16 mouse cellular contexts compared by ENCODE assay signal in the genomic region with DNA sequence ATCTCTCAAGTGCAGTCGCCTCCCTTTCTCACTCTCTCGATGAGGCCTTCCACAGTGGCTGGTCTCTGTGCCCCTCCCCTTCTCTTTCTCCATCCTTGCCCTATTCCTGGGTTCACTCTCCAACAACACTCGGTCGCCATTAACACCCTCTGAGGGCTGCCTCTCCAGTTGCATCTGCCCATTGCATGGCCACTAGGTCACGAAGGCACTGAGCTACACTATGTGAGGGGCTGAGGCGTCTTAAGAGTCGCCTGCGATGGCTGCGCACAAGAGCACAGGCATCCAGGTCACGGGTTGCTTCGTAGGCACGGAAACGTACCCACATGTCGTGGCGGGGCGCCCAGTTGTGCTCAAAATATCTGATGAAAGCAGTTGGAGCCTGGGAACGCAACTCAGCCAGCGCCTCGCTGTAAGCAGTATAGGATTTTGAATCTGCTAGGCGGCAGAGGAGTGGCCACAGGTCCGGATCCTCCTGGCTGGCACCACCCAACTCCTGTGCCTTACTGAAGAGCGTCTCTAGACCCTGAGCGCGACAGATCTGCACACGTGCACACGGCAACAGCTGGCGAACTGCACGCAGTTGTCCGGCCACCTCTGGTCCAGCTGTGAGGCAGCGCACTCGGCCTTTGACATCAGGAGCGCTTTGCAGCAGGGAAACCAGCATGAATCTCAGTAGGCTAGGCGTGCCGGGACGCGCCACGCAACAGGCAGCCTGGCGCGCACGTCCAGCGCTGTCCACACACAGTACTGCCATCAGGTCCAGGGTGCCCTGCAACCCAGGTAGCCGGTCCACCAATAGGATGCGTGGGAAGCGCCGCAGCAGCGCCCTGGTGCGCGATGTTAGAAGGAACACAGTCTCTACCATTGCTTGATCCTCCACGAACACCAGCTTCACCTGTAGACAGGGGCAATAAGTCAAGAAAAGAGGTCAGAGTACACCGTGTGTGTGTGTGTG. TPM values are rescaled to one million over a fixed set of nuclear protein-coding genes. Genes with fewer than 3 reads are reported as not detected.
A peak's percentile ranks its signal among the peaks of the same experiment; 100 is the strongest.
DNase-seq lines count a peak whose midpoint lies in the region; ATAC-seq lines count a peak whose summit lies in the region.
"Had no signal": no experiment of that assay in that cellular context is flagged by ENCODE, and none has a peak within 500 bp of the region (broad histone marks: within the 10 kb centered on the region; RNA-seq: fewer than 3 reads in every experiment).

No protein-coding gene starts in this region.

- no peaks in the 10 kb centered on the region for H3K9me3 ChIP-seq in midbrain, embryonic 11.5 days (ENCODE audit: control insufficient read depth, low read length)
- no peaks in the 10 kb centered on the region for H3K9me3 ChIP-seq in midbrain, embryonic 14.5 days (ENCODE audit: control insufficient read depth, low read length)
- no peaks in the 10 kb centered on the region for H3K9me3 ChIP-seq in heart, embryonic 15.5 days (replicated peaks)
- no peaks in the 10 kb centered on the region for H3K9me3 ChIP-seq in midbrain, embryonic 16.5 days (replicated peaks; ENCODE audit: control insufficient read depth, low read length, poor library complexity, severe bottlenecking)
- H3K9me3 ChIP-seq: neural tube, embryonic 12.5 days had no signal

- peak; percentile 40; the same call in 1 of the 2 replicates for ATAC-seq in midbrain, embryonic 11.5 days (ENCODE audit: low FRiP score)
- ATAC-seq in midbrain, embryonic 14.5 days (ENCODE audit: low FRiP score, low TSS enrichment), result no peak; the same call in 1 of the 2 replicates
- no peak for ATAC-seq in heart, embryonic 15.5 days (replicated peaks; ENCODE audit: insufficient number of reproducible peaks, insufficient read depth, low FRiP score, low read depth)
- peak; percentile 58 for ATAC-seq in midbrain, embryonic 16.5 days
- ATAC-seq: CD4-positive, CD25-positive, alpha-beta regulatory T cell, adult 4 months had no signal

- WGBS in midbrain, embryonic 11.5 days, result 47% methylated on average over 50 of the region's 50 CpGs
- 45% methylated on average over 50 of the region's 50 CpGs for WGBS in midbrain, embryonic 14.5 days
- 43% methylated on average over 50 of the region's 50 CpGs for WGBS in heart, embryonic 15.5 days
- WGBS in midbrain, embryonic 16.5 days, result 52% methylated on average over 50 of the region's 50 CpGs

- H3K4me2 ChIP-seq in midbrain, embryonic 11.5 days, result no peak overlapping the region
- no peak overlapping the region for H3K4me2 ChIP-seq in midbrain, embryonic 14.5 days (ENCODE audit: low read length)
- H3K4me2 ChIP-seq in heart, embryonic 15.5 days, result peak overlapping the region; percentile 30; the same call in 1 of the 2 replicates
- no peak overlapping the region for H3K4me2 ChIP-seq in midbrain, embryonic 16.5 days (ENCODE audit: low read length)
- H3K4me2 ChIP-seq: neural tube, embryonic 12.5 days had no signal

- no peak overlapping the region for H3K9ac ChIP-seq in midbrain, embryonic 11.5 days (ENCODE audit: low read length)
- no peak overlapping the region for H3K9ac ChIP-seq in midbrain, embryonic 14.5 days (replicated peaks; ENCODE audit: low read length)
- H3K9ac ChIP-seq in heart, embryonic 15.5 days, result no peak overlapping the region
- no peak overlapping the region for H3K9ac ChIP-seq in midbrain, embryonic 16.5 days (ENCODE audit: low read depth, low read length)
- H3K9ac ChIP-seq: neural tube, embryonic 12.5 days had no signal

- H3K4me1 ChIP-seq in midbrain, embryonic 11.5 days (ENCODE audit: control insufficient read depth, insufficient read depth, low read length), result no peaks in the 10 kb centered on the region
- H3K4me1 ChIP-seq in midbrain, embryonic 14.5 days (ENCODE audit: control insufficient read depth, insufficient read depth, low read length), result no peaks in the 10 kb centered on the region
- no peaks in the 10 kb centered on the region for H3K4me1 ChIP-seq in heart, embryonic 15.5 days (replicated peaks)
- no peaks in the 10 kb centered on the region for H3K4me1 ChIP-seq in midbrain, embryonic 16.5 days (ENCODE audit: control insufficient read depth, insufficient read depth, low read length)
- H3K4me1 ChIP-seq: neural tube, embryonic 12.5 days had no signal

- H3K4me3 ChIP-seq in midbrain, embryonic 11.5 days (ENCODE audit: low read depth, low read length), result no peak overlapping the region
- H3K4me3 ChIP-seq in midbrain, embryonic 14.5 days (replicated peaks; ENCODE audit: low read depth, low read length), result no peak overlapping the region
- 0 out of 2 replicates have a peak overlapping the region, but pooled peaks have one; percentile 2 for H3K4me3 ChIP-seq in heart, embryonic 15.5 days
- no peak overlapping the region for H3K4me3 ChIP-seq in midbrain, embryonic 16.5 days (ENCODE audit: low read depth, low read length)
- H3K4me3 ChIP-seq: neural tube, embryonic 12.5 days had no signal

- H3K27ac ChIP-seq in midbrain, embryonic 11.5 days (ENCODE audit: low read depth, low read length), result no peak overlapping the region
- H3K27ac ChIP-seq in midbrain, embryonic 14.5 days (replicated peaks; ENCODE audit: low read depth, low read length), result no peak overlapping the region
- H3K27ac ChIP-seq in heart, embryonic 15.5 days, result no peak overlapping the region
- H3K27ac ChIP-seq in midbrain, embryonic 16.5 days (ENCODE audit: low read length), result no peak overlapping the region
- H3K27ac ChIP-seq: neural tube, embryonic 12.5 days had no signal

- peak; percentile 10 for DNase-seq in gastrocnemius, postnatal 10 days
- no peak for DNase-seq in gastrocnemius, postnatal 25 days
- DNase-seq in midbrain, embryonic 11.5 days (ENCODE audit: low spot score, missing footprints), result no peak
- no peak for DNase-seq in midbrain, embryonic 14.5 days
- no peak for DNase-seq in kidney, postnatal 36 days
- no peak for DNase-seq in cerebellum, adult 11 months
- DNase-seq: adrenal gland, adult 8-10 months; cerebellum, postnatal 36 days; lung, adult 2 months had no signal

- H3K36me3 ChIP-seq in midbrain, embryonic 11.5 days (ENCODE audit: control insufficient read depth, insufficient read depth, low read length), result no peaks in the 10 kb centered on the region
- H3K36me3 ChIP-seq in midbrain, embryonic 14.5 days (ENCODE audit: control insufficient read depth, insufficient read depth, low read length), result no peaks in the 10 kb centered on the region
- no peaks in the 10 kb centered on the region for H3K36me3 ChIP-seq in heart, embryonic 15.5 days
- peaks cover 7% of the 10 kb centered on the region; the same call in 1 of the 2 replicates for H3K36me3 ChIP-seq in midbrain, embryonic 16.5 days (ENCODE audit: control insufficient read depth, insufficient read depth, low read length)

- H3K27me3 ChIP-seq in midbrain, embryonic 11.5 days (ENCODE audit: control insufficient read depth, insufficient read depth, low read length), result no peaks in the 10 kb centered on the region
- H3K27me3 ChIP-seq in midbrain, embryonic 14.5 days (ENCODE audit: control insufficient read depth, insufficient read depth, low read length), result no peaks in the 10 kb centered on the region
- peaks cover 5% of the 10 kb centered on the region; the same call in 1 of the 2 replicates for H3K27me3 ChIP-seq in heart, embryonic 15.5 days
- no peaks in the 10 kb centered on the region for H3K27me3 ChIP-seq in midbrain, embryonic 16.5 days (ENCODE audit: control insufficient read depth, insufficient read depth, low read depth, low read length)
- H3K27me3 ChIP-seq: neural tube, embryonic 12.5 days had no signal

RNA-seq across cellular contexts. Expression of a gene that starts 16.1 kb away (rescaled TPM):
- 10 to 100 TPM in 1 of 2 experiments, 1 to 10 TPM in 1; 9.6 to 16.5 TPM for total RNA-seq in gastrocnemius, postnatal 10 days (2021)
- 1 to 10 TPM in 1 of 2 experiments, under 1 TPM in 1; 1.00 to 2.4 TPM for total RNA-seq in gastrocnemius, postnatal 25 days (2021)
- 136 and 137 TPM in 2 replicates for polyA plus RNA-seq in midbrain, embryonic 11.5 days (2014; fragmentation: Nextera tagmentation; extraction: Ambion mirVana)
- 32.3 and 37.4 TPM in 2 replicates for polyA plus RNA-seq in midbrain, embryonic 14.5 days (2014; fragmentation: Nextera tagmentation; extraction: Ambion mirVana)
- polyA plus RNA-seq in heart, embryonic 15.5 days (2015; fragmentation: Nextera tagmentation; extraction: Ambion mirVana), result 47.8 and 57.2 TPM in 2 replicates
- 31.7 and 33.6 TPM in 2 replicates for polyA plus RNA-seq in midbrain, embryonic 16.5 days (2015; fragmentation: Nextera tagmentation; extraction: Ambion mirVana)

RNA-seq across cellular contexts. Expression of a gene that starts 17.5 kb away (rescaled TPM):
- total RNA-seq in gastrocnemius, postnatal 10 days (2021), result 1 to 10 TPM; 5.4 to 7.0 TPM
- total RNA-seq in gastrocnemius, postnatal 25 days (2021), result 1 to 10 TPM; 7.6 to 8.0 TPM
- 8.9 and 9.2 TPM in 2 replicates for polyA plus RNA-seq in midbrain, embryonic 11.5 days (2014; fragmentation: Nextera tagmentation; extraction: Ambion mirVana)
- 5.4 and 7.0 TPM in 2 replicates for polyA plus RNA-seq in midbrain, embryonic 14.5 days (2014; fragmentation: Nextera tagmentation; extraction: Ambion mirVana)
- polyA plus RNA-seq in heart, embryonic 15.5 days (2015; fragmentation: Nextera tagmentation; extraction: Ambion mirVana), result 6.1 and 6.4 TPM in 2 replicates
- polyA plus RNA-seq in midbrain, embryonic 16.5 days (2015; fragmentation: Nextera tagmentation; extraction: Ambion mirVana), result 12.9 and 15.2 TPM in 2 replicates

RNA-seq across cellular contexts. Expression of a gene that starts 48.2 kb away (rescaled TPM):
- total RNA-seq in gastrocnemius, postnatal 10 days (2021), result not detected
- not detected for total RNA-seq in gastrocnemius, postnatal 25 days (2021)
- polyA plus RNA-seq in midbrain, embryonic 11.5 days (2014; fragmentation: Nextera tagmentation; extraction: Ambion mirVana), result not detected in 2 replicates
- polyA plus RNA-seq in midbrain, embryonic 14.5 days (2014; fragmentation: Nextera tagmentation; extraction: Ambion mirVana), result not detected in 2 replicates
- not detected in 2 replicates for polyA plus RNA-seq in heart, embryonic 15.5 days (2015; fragmentation: Nextera tagmentation; extraction: Ambion mirVana)
- polyA plus RNA-seq in midbrain, embryonic 16.5 days (2015; fragmentation: Nextera tagmentation; extraction: Ambion mirVana), result not detected in 2 replicates
- total RNA-seq: adrenal gland, adult 8-10 months; gastrocnemius, postnatal 4 days; layer of hippocampus, postnatal 25 days had no signal
- polyA plus RNA-seq: CD4-positive, CD25-positive, alpha-beta regulatory T cell, adult 4 months; lung, adult 2 months; neural tube, embryonic 12.5 days; stomach, embryonic 16.5 days had no signal

Comparison
In these comparisons a context has a peak if more than half of its experiments do, and no peak if none do; other contexts are left out.
1. ATAC-seq: peak in midbrain, embryonic 11.5 days (single experiment) and midbrain, embryonic 16.5 days (single experiment); none in midbrain, embryonic 14.5 days (single experiment) and heart, embryonic 15.5 days (single experiment).